Mouse (Mus musculus): ENCODE results near the gene Pttg1ip.

DNA sequence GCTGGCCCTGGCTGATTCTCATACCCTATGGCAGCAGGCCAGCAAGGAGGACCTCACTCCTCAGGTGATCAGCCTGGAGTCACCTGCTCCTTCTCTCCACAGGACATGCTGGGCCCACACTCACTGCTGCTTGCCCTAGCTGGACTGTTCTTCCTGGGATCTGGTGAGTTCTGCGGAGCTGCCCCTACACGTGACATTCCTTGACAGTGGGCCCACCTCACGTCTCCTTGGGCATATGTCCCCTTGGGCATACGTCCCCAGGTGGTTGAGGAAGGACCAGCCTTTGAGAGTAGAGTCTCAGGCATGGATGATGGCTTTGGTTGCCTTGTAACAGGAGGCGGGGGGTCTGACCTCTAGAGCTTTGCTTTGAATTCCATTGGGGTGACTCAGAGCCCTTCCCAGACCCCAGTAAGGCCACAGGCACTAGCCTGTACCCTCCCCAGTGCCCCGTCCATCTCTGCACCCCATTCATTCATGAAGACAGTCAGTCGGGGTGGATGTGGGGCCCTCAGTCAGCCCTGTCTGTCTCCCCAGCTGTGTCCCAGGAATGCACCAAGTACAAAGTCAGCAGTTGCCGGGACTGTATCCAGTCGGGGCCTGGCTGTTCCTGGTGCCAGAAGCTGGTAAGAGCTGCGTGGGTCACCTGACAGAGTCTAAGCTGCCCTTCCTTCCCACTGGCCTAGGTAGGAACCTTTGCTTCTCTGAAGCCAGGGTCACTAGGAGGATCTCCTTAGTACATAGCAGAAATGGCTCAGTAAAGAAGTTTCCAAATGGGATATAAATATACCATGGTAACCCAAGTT lies 39.5 kb upstream of the Pttg1ip start:
- TF ChIP-seq FLI1 (IDR thresholded peaks at IDR 0.05; ENCODE audit: low read length) (no peak), GATA1 (IDR thresholded peaks at IDR 0.05; ENCODE audit: borderline replicate concordance, low read length) (no peak)
